Mouse (Mus musculus): ENCODE measurements around the gene Vsig8. TPM values are rescaled to one million over a fixed set of nuclear protein-coding genes. Genes with fewer than 3 reads are reported as not detected.
A peak's percentile ranks its signal among the peaks of the same experiment; 100 is the strongest.

The Vsig8 gene
- polyA plus RNA-seq, 1 experiment, result 0.65 TPM

DNA sequence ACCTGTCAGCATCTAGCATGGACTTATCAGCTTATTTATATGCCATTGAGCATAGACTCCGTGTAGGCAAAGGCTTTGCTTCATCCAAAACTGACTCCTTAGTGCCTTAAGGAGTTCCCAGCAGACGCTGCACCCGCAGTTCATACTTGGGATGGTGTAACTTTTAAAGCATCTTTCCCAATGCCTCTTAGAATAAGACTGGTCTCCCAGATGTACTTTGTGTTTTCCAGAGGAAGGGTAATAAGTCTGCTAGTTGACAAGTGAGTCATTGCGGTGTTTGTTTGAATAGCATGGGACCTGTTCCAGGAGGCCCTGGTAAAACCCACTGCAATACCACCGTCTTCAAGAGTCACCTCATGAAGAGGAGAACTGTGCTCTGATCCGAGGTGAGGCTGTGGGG lies 24.4 kb downstream of the Vsig8 start:
- TF ChIP-seq CTCF (IDR thresholded peaks at IDR 0.05; ENCODE audit: borderline replicate concordance, insufficient read depth, low read depth, low read length) (no peak), POLR2A (IDR thresholded peaks at IDR 0.05; ENCODE audit: borderline replicate concordance, insufficient read depth, low read length) (no peak)
- no peak for DNase-seq
- Histone ChIP-seq H3K27ac (ENCODE audit: insufficient read depth, low read length) (no peak overlapping the region), H3K4me3 (replicated peaks; ENCODE audit: insufficient read depth, low read depth, low read length) (no peak overlapping the region), H3K27me3 (ENCODE audit: control insufficient read depth, insufficient read depth, low read length) (no peaks in the 10 kb centered on the region), H3K4me1 (ENCODE audit: control insufficient read depth, insufficient read depth, low read length) (peaks cover under 1% of the 10 kb centered on the region)
- WGBS, result 84% methylated on average over 6 of the region's 6 CpGs

DNA sequence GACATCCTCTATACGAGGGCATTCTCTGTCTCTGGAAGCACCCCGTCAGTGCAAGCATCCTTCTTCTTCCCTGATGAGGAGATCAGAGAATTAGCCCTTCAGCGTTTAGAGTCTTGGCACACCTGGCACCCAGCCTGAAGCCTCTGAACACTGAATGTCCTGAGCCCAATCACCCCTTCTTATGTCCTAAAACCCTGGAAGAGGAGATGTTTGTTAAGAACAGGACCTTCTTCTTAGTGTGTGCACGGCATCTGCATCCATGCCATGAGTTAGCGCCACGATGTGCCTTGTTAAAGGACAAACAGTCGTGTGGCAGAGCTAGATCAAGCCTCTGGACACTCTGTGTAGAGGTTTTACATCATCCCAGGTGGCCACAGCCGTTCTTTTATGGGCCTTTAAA lies 26.7 kb downstream of the Vsig8 start:
- Histone ChIP-seq H3K4me1 (ENCODE audit: control insufficient read depth, insufficient read depth, low read length) (peaks cover 11% of the 10 kb centered on the region), H3K27ac (ENCODE audit: insufficient read depth, low read length) (no peak overlapping the region), H3K4me3 (replicated peaks; ENCODE audit: insufficient read depth, low read depth, low read length) (no peak overlapping the region), H3K27me3 (ENCODE audit: control insufficient read depth, insufficient read depth, low read length) (no peaks in the 10 kb centered on the region)
- TF ChIP-seq POLR2A (IDR thresholded peaks at IDR 0.05; ENCODE audit: borderline replicate concordance, insufficient read depth, low read length), result no peak
- TF ChIP-seq CTCF (IDR thresholded peaks at IDR 0.05; ENCODE audit: borderline replicate concordance, insufficient read depth, low read depth, low read length), result no peak
- DNase-seq, result no peak
- WGBS, result 81% methylated on average over 8 of the region's 8 CpGs

DNA sequence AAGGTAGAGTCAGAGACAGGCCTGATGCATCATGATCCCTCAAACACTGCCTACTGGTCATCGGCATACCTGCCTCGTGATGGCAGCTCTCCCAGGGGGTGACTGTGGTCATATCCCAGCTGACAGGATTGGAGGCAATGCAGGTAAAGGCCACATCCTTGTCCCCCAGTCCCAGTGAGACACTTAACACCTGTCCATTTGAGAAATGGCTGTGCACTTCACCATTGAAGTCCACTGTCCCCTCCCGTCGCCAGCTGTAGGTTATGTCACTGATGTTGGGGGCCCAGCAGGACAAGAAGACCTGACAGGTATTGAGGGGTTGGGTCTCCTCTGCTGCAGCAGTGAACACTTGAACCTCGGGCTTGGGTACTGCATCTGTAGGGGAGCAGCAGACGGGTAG lies 28.5 kb downstream of the Vsig8 start:
- 90% methylated on average over 6 of the region's 6 CpGs for WGBS
- Histone ChIP-seq H3K27me3 (ENCODE audit: control insufficient read depth, insufficient read depth, low read length) (no peaks in the 10 kb centered on the region), H3K4me3 (replicated peaks; ENCODE audit: insufficient read depth, low read depth, low read length) (no peak overlapping the region), H3K4me1 (ENCODE audit: control insufficient read depth, insufficient read depth, low read length) (peaks cover 11% of the 10 kb centered on the region), H3K27ac (ENCODE audit: insufficient read depth, low read length) (no peak overlapping the region)
- TF ChIP-seq POLR2A (IDR thresholded peaks at IDR 0.05; ENCODE audit: borderline replicate concordance, insufficient read depth, low read length), result no peak
- TF ChIP-seq CTCF (IDR thresholded peaks at IDR 0.05; ENCODE audit: borderline replicate concordance, insufficient read depth, low read depth, low read length), result no peak
- DNase-seq, result no peak

DNA sequence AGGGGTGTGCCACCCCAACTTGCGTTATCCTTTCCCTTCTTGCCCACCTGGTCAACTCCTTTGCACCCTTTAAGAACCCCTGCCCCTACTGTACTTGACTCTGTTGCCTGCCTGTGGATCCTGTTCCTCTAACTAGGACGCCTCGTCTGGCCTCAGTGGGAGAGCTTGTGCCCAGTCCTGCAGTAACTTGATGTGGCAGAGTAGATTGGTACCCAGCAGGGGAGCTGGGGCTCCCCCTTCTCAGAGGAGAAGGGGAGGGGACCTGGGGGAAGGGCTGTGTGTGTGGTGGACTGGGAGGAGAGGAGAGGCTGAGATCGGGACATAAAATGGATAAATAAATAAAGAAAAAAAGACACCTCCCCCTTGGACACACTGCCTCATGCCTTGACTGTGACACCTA lies 29.3 kb downstream of the Vsig8 start:
- TF ChIP-seq CTCF (IDR thresholded peaks at IDR 0.05; ENCODE audit: borderline replicate concordance, insufficient read depth, low read depth, low read length) (no peak), POLR2A (IDR thresholded peaks at IDR 0.05; ENCODE audit: borderline replicate concordance, insufficient read depth, low read length) (no peak)
- no peaks in the 10 kb centered on the region for H3K27me3 ChIP-seq (ENCODE audit: control insufficient read depth, insufficient read depth, low read length)
- WGBS, result 51% methylated on average over 4 of the region's 4 CpGs
- no peak overlapping the region for H3K4me3 ChIP-seq (replicated peaks; ENCODE audit: insufficient read depth, low read depth, low read length)
- H3K27ac ChIP-seq (ENCODE audit: insufficient read depth, low read length), result no peak overlapping the region
- H3K4me1 ChIP-seq (ENCODE audit: control insufficient read depth, insufficient read depth, low read length), result peaks cover 11% of the 10 kb centered on the region
- no peak for DNase-seq

DNA sequence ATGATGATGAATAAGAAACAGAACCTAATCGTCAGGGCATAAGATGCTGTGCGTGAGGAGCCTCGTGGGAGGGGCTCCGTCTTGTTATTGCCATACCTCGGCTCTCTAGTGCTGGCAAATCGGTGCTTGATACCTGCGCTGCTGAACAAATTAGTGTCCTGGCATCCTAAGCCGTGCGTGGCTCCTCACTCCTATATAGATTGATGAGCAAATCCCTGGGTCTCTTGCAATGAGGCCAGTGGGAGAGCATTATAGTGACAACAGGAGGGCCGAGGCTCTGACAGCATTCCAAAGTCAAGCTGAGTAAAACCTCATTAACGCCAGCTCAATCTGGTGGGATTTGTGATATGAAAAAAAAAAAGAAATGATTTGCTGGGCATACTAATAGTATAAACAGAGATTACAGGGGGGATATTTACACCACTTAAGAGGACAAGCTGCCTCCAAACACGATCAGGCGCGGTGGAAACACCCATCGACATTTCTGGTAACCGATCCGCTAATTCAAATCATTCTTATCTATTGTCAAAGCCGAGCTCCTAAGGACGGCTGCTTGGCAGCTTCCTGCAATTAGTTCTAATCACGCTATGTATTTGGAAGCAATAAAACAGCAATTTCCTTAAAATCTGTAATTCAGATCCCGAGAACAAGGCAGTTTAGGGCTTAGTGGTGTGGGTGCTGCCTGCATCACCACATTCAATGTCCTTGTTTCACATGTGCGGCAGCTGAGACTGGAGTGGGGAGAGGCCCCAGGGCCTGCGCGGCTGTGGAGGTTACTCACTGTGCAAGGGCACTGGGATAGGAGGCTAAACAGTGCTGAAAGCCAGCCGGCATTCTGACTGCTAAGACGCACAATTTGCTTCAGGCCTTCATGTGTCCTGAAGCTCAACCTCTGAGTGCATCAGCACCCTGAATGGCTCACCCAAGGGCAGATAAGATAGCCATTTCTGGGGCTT lies 30.2 kb downstream of the Vsig8 start:
- Histone ChIP-seq H3K4me3 (replicated peaks; ENCODE audit: insufficient read depth, low read depth, low read length) (peak overlapping the region; percentile 23), H3K27me3 (ENCODE audit: control insufficient read depth, insufficient read depth, low read length) (no peaks in the 10 kb centered on the region), H3K4me1 (ENCODE audit: control insufficient read depth, insufficient read depth, low read length) (peaks cover 11% of the 10 kb centered on the region), H3K27ac (ENCODE audit: insufficient read depth, low read length) (no peak overlapping the region)
- 31% methylated on average over 26 of the region's 26 CpGs for WGBS
- no peak for TF ChIP-seq POLR2A (IDR thresholded peaks at IDR 0.05; ENCODE audit: borderline replicate concordance, insufficient read depth, low read length)
- TF ChIP-seq CTCF (IDR thresholded peaks at IDR 0.05; ENCODE audit: borderline replicate concordance, insufficient read depth, low read depth, low read length), result no peak
- no peak for DNase-seq

DNA sequence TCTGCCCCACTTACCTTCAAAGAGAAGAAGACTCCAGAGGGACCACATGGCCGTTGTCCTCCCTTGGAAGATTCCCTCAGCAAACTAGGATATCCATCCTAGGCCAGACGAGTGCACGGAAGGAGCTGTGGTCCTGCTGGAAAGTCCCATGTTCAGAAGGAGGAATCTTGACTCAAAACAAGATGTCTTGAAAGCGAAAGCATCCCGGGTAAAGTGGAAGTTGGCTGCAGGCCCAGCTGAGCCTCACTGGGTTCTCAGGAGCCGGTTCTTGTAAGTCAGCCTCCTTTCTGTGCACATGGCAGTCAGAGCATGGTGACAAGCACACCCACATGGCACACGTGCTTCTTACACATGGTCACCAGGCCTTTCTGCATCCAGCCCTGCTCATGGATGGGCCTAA lies 34.6 kb downstream of the Vsig8 start, which contains the start of gene Slamf8:
Slamf8 (minus strand) TSS at position 184 of the 400 bp plus-strand sequence.
- TF ChIP-seq CTCF (IDR thresholded peaks at IDR 0.05; ENCODE audit: borderline replicate concordance, insufficient read depth, low read depth, low read length) (no peak), POLR2A (IDR thresholded peaks at IDR 0.05; ENCODE audit: borderline replicate concordance, insufficient read depth, low read length) (no peak)
- 46% methylated on average over 7 of the region's 7 CpGs for WGBS
- no peak within 1 kb of the TSS for H3K27ac ChIP-seq (ENCODE audit: insufficient read depth, low read length)
- H3K27me3 ChIP-seq (ENCODE audit: control insufficient read depth, insufficient read depth, low read length), result no peaks in the 10 kb centered on the region
- H3K4me3 ChIP-seq (replicated peaks; ENCODE audit: insufficient read depth, low read depth, low read length), result no peak within 1 kb of the TSS
- H3K4me1 ChIP-seq (ENCODE audit: control insufficient read depth, insufficient read depth, low read length), result peaks cover 7% of the 10 kb centered on the region
- DNase-seq, result no peak

DNA sequence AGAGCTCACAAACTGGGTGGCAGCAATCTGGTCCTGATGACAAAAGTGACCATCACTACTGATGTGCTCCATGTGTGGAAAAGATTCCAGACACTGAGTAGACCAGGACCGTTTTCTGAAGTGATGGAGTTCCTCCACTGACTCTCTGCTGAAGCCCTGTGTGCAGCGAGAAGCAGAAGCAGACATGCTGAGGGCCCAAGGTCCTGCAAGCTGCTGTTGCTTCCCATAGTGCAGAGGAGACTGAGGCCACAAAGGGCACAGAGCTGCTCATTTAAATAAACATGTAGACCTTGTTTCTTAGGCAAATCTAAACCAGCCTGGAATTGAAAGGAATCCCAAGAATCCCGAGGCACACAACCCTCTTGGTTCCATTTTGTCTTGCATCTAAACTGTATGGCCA lies 37.6 kb downstream of the Vsig8 start:
- WGBS, result 71% methylated on average over 3 of the region's 3 CpGs
- Histone ChIP-seq H3K27ac (ENCODE audit: insufficient read depth, low read length) (no peak overlapping the region), H3K27me3 (ENCODE audit: control insufficient read depth, insufficient read depth, low read length) (no peaks in the 10 kb centered on the region), H3K4me3 (replicated peaks; ENCODE audit: insufficient read depth, low read depth, low read length) (no peak overlapping the region), H3K4me1 (ENCODE audit: control insufficient read depth, insufficient read depth, low read length) (no peaks in the 10 kb centered on the region)
- TF ChIP-seq CTCF (IDR thresholded peaks at IDR 0.05; ENCODE audit: borderline replicate concordance, insufficient read depth, low read depth, low read length), result no peak
- DNase-seq, result no peak

DNA sequence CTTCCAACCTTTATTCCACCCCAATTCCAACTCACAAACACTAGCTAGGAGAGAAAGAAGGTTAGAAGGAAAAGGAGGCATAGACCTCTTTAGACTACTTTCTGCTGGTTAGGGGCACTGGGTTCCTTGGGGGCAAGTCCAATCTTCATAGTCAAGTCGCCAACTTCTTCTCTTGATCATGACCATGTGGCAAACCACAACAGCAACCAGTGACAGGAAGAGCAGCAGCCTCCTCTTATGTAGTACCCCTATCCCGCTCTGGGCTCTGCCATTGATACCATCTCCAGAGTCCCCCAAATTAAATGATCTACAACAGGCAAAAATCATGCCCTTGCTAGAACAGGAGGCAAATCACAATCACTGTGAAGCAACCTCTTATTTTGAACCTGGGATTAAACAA lies 38.2 kb downstream of the Vsig8 start:
- no peaks in the 10 kb centered on the region for H3K4me1 ChIP-seq (ENCODE audit: control insufficient read depth, insufficient read depth, low read length)
- TF ChIP-seq POLR2A (IDR thresholded peaks at IDR 0.05; ENCODE audit: borderline replicate concordance, insufficient read depth, low read length) (no peak), CTCF (IDR thresholded peaks at IDR 0.05; ENCODE audit: borderline replicate concordance, insufficient read depth, low read depth, low read length) (no peak)
- no peak for DNase-seq
- H3K27ac ChIP-seq (ENCODE audit: insufficient read depth, low read length), result no peak overlapping the region
- H3K4me3 ChIP-seq (replicated peaks; ENCODE audit: insufficient read depth, low read depth, low read length), result no peak overlapping the region
- no peaks in the 10 kb centered on the region for H3K27me3 ChIP-seq (ENCODE audit: control insufficient read depth, insufficient read depth, low read length)
- 95% methylated on average over 2 of the region's 2 CpGs for WGBS

All from cerebellum, adult 2 months (tissue).